9 mouse cellular contexts compared by ENCODE assay signal in the genomic region with DNA sequence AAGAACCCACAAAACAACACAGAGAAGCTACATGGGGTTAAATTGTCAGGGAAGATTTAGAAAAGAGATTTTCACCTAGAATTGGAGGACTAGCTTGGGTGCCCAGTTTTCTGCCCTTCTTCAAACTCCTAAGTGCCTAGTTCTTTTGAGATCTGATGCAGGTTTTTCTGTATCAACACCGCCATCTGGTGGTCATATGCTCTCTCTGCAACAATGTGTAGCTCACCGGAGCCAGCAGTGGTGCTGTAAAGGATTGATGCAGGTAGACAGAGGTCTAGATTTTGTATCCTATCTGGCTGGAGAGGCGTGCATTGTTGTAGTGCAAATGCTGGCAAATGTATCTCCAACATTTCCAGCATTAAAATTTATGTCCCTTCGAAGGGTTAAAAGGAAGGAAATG. TPM values are rescaled to one million over a fixed set of nuclear protein-coding genes. Genes with fewer than 3 reads are reported as not detected.
DNase-seq lines count a peak whose midpoint lies in the region; ATAC-seq lines count a peak whose summit lies in the region.
"Had no signal": no experiment of that assay in that cellular context is flagged by ENCODE, and none has a peak within 500 bp of the region (broad histone marks: within the 10 kb centered on the region; RNA-seq: fewer than 3 reads in every experiment).

No protein-coding gene starts in this region.

- no peaks in the 10 kb centered on the region for H3K4me1 ChIP-seq in hindbrain, embryonic 15.5 days (replicated peaks)
- no peaks in the 10 kb centered on the region for H3K4me1 ChIP-seq in midbrain, embryonic 16.5 days (ENCODE audit: control insufficient read depth, insufficient read depth, low read length)
- H3K4me1 ChIP-seq: stomach, embryonic 15.5 days had no signal

- no peaks in the 10 kb centered on the region for H3K9me3 ChIP-seq in hindbrain, embryonic 15.5 days
- no peaks in the 10 kb centered on the region for H3K9me3 ChIP-seq in midbrain, embryonic 16.5 days (replicated peaks; ENCODE audit: control insufficient read depth, low read length, poor library complexity, severe bottlenecking)
- H3K9me3 ChIP-seq: stomach, embryonic 15.5 days had no signal

- H3K4me2 ChIP-seq in hindbrain, embryonic 15.5 days, result no peak overlapping the region
- H3K4me2 ChIP-seq in midbrain, embryonic 16.5 days (ENCODE audit: low read length), result no peak overlapping the region
- H3K4me2 ChIP-seq: stomach, embryonic 15.5 days had no signal

- H3K4me3 ChIP-seq in hindbrain, embryonic 15.5 days, result no peak overlapping the region
- H3K4me3 ChIP-seq in midbrain, embryonic 16.5 days (ENCODE audit: low read depth, low read length), result no peak overlapping the region
- H3K4me3 ChIP-seq: stomach, embryonic 15.5 days had no signal

- H3K9ac ChIP-seq in hindbrain, embryonic 15.5 days, result no peak overlapping the region
- H3K9ac ChIP-seq in midbrain, embryonic 16.5 days (ENCODE audit: low read depth, low read length), result no peak overlapping the region
- H3K9ac ChIP-seq: stomach, embryonic 15.5 days had no signal

- no peak overlapping the region for H3K27ac ChIP-seq in hindbrain, embryonic 15.5 days (replicated peaks)
- H3K27ac ChIP-seq in midbrain, embryonic 16.5 days (ENCODE audit: low read length), result no peak overlapping the region
- H3K27ac ChIP-seq: stomach, embryonic 15.5 days had no signal

- DNase-seq in 3T3-L1 (ENCODE audit: low read depth, low spot score), result peak; percentile 88
- peak; percentile 60 for DNase-seq in Muller cell, postnatal 12 days (ENCODE audit: inconsistent ontology term)
- DNase-seq in cerebellum, adult 8-10 months, result peak; percentile 76
- DNase-seq in forelimb bud, embryonic 11.5 days (ENCODE audit: low read depth, low spot score), result peak; percentile 80
- peak; percentile 33 to 83 for DNase-seq in left cerebral cortex, adult 9 months (ENCODE audit: low spot score in 2 of 2)
- peak; percentile 62 for DNase-seq in splenic B cell, adult 2 months (ENCODE audit: low read depth, low spot score)

- peak; percentile 77 for ATAC-seq in hindbrain, embryonic 15.5 days (ENCODE audit: low FRiP score, low read depth)
- peak; percentile 86 for ATAC-seq in midbrain, embryonic 16.5 days

- H3K36me3 ChIP-seq in hindbrain, embryonic 15.5 days, result no peaks in the 10 kb centered on the region
- no peaks in the 10 kb centered on the region for H3K36me3 ChIP-seq in midbrain, embryonic 16.5 days (ENCODE audit: control insufficient read depth, insufficient read depth, low read length)
- H3K36me3 ChIP-seq in splenic B cell, adult 2 months (ENCODE audit: control insufficient read depth, insufficient read depth, low read length, poor library complexity, severe bottlenecking), result no peaks in the 10 kb centered on the region
- H3K36me3 ChIP-seq: stomach, embryonic 15.5 days had no signal

- no peaks in the 10 kb centered on the region for H3K27me3 ChIP-seq in hindbrain, embryonic 15.5 days
- H3K27me3 ChIP-seq in midbrain, embryonic 16.5 days (ENCODE audit: control insufficient read depth, insufficient read depth, low read depth, low read length), result no peaks in the 10 kb centered on the region
- H3K27me3 ChIP-seq in splenic B cell, adult 2 months (ENCODE audit: control insufficient read depth, insufficient read depth, low read length, poor library complexity, severe bottlenecking), result no peaks in the 10 kb centered on the region
- H3K27me3 ChIP-seq: stomach, embryonic 15.5 days had no signal

- WGBS in hindbrain, embryonic 15.5 days, result 9% methylated on average over 4 of the region's 4 CpGs
- 1% methylated on average over 4 of the region's 4 CpGs for WGBS in midbrain, embryonic 16.5 days

RNA-seq across cellular contexts. Expression of gene Pde1c, which starts 39.4 kb away (rescaled TPM):
- 18.6 and 23.7 TPM in 2 replicates for polyA plus RNA-seq in hindbrain, embryonic 15.5 days (2015; fragmentation: Nextera tagmentation; extraction: Ambion mirVana)
- polyA plus RNA-seq in midbrain, embryonic 16.5 days (2015; fragmentation: Nextera tagmentation; extraction: Ambion mirVana), result 7.4 and 8.7 TPM in 2 replicates
